Mouse (Mus musculus) kidney, adult 2 months (tissue): ENCODE data around the gene Gm37240.

Experiments
- CTCF ChIP-seq: fragments of 200-500 bp; conservative IDR thresholded peaks from 2 replicates; pipeline ENCODE4 v1.5.1; 2011; ENCODE audit warnings: low read depth, mild to moderate bottlenecking, control low read depth, low read length, moderate library complexity, mixed read lengths; ENCODE audit not compliant: insufficient read depth, insufficient read length
- POLR2A ChIP-seq: fragments of 200-500 bp; IDR thresholded peaks from one replicate; pipeline ENCODE4 v1.6.1; 2011; ENCODE audit warnings: low read depth, low read length, control low read depth

GRCm38 (mm10) chr3:85490204-85490603, 397.1 kb downstream of the Gm37240 start:
- no peak for TF ChIP-seq CTCF
- TF ChIP-seq POLR2A, result no peak
